Mouse (Mus musculus): ENCODE measurements around the gene Lrrc4. TPM values are rescaled to one million over a fixed set of nuclear protein-coding genes. Genes with fewer than 3 reads are reported as not detected.

The Lrrc4 gene
- polyA plus RNA-seq, 1 experiment from 2014 or later: 6.9 TPM

DNA sequence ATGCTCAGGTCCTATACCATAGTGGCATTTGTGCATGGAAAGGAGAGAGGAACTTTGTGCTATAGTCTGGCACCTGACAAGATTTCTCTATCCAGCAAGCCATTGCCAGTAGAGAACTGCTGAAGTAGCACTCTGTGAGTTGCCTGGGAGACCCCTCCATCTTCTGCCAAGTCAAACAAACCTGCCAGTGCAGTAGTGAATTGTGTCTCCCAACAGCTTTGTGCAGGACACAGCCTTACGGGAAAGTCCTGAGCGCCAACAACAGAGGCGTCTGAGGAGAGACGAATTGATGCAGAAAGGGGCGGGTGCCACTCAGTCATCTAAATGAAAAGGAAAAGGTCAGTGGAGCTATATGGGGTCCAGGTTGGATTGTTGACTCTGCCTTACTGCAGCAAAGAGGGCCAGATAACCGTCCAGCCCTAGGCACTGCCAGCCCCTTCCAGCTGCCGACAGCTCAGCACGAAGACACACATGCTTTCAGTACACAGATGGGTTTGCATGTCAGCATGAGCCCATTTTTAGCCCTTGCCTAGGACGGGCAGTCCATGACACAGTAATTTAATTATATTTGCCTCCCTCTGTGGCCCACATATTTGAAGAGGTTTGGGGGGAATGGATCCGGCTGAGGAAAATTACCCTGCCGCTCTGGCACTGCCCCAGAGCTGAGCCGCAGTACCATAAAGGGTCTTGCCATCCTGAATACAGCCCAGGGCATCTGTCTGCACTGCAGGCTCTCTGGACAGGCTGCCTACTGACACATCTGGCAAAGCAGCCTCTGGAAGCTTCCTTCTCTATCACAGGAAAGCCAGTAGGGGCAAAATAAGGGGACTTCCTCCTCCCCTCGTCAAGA is 11.8 kb downstream of the Lrrc4 start:
- no peak overlapping the region for H3K4me2 ChIP-seq (replicated peaks)
- 51% methylated on average over 13 of the region's 13 CpGs for WGBS
- peak; percentile 57 for ATAC-seq (ENCODE audit: low FRiP score, low read depth)
- peaks cover 15% of the 10 kb centered on the region for H3K4me1 ChIP-seq
- no peaks in the 10 kb centered on the region for H3K9me3 ChIP-seq
- no peak overlapping the region for H3K9ac ChIP-seq
- H3K27me3 ChIP-seq (replicated peaks): no peaks in the 10 kb centered on the region
- H3K27ac ChIP-seq: no peak overlapping the region
- H3K36me3 ChIP-seq: peaks cover 50% of the 10 kb centered on the region
- no peak overlapping the region for H3K4me3 ChIP-seq

DNA sequence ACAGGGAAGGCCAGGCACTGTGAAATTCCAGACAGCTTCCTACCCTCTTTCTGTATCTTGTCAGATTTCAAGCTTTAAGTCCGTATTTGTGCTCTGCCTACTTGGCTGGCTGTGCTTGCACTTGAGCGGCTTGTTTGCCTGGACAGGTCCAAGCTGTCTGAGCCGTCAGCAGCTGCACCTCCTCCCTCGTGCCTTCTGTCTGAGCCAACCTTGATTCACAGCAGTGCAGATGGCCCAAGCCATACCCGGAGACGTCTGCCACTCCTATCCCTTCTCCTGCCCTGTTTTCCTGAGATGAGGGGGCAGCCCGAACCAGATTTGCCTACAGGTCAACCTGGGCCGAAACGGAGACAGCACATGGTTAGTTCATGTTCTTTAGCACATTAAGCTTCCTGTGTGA is 14.5 kb downstream of the Lrrc4 start:
- Histone ChIP-seq H3K27ac (no peak overlapping the region), H3K36me3 (peaks cover 46% of the 10 kb centered on the region), H3K27me3 (replicated peaks) (no peaks in the 10 kb centered on the region), H3K4me2 (replicated peaks) (no peak overlapping the region), H3K9me3 (no peaks in the 10 kb centered on the region), H3K4me3 (no peak overlapping the region), H3K9ac (0 out of 2 replicates have a peak overlapping the region, but pooled peaks have one; percentile 9), H3K4me1 (peaks cover 23% of the 10 kb centered on the region)
- whole genome bisulfite sequencing: 75% methylated on average over 9 of the region's 9 CpGs
- ATAC-seq (ENCODE audit: low FRiP score, low read depth): no peak

DNA sequence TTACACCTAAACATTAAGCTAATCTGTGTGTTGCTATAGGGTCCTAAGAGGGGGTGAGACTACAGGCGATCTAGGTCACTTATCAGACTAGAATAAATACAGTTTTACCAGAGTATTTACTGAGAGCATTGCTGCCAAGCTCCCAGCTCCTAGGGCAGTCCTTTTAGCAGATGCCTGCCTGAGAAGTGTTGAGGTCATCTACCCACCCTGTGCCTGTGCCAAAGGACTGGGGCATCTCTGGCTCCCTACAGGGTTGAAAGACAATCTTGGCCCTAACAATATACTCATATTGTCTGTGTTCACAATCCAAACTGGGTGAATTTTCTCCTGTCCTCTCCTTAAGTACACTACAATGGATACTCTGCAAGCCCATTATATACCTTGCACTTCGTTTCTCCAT is 16.7 kb downstream of the Lrrc4 start:
- H3K4me1 ChIP-seq: peaks cover 17% of the 10 kb centered on the region
- peaks cover 56% of the 10 kb centered on the region for H3K36me3 ChIP-seq
- H3K27ac ChIP-seq: no peak overlapping the region
- no peak overlapping the region for H3K4me2 ChIP-seq (replicated peaks)
- H3K9me3 ChIP-seq: no peaks in the 10 kb centered on the region
- H3K27me3 ChIP-seq (replicated peaks): no peaks in the 10 kb centered on the region
- no peak overlapping the region for H3K4me3 ChIP-seq
- WGBS: 79% methylated on average over 2 of the region's 2 CpGs
- no peak for ATAC-seq (ENCODE audit: low FRiP score, low read depth)
- no peak overlapping the region for H3K9ac ChIP-seq

DNA sequence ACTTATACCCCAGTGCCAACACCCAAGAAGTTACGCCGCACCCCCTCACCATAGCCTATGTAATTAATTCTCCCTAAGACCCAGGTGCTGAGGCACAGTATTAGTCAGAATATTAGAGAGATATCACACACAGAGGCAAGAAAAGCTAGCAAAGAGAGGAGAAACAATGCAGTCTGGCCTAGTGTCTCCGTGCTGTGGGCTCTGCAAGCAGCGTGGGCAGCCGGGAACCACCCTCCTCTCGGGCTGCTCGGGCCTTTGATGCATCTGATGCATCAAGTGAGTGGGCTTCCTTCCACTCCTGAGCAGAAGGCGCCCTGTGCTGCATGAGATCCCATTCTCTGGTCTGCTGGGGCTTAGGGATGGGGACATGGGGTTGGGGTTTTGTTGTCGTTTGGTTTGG is 18.5 kb downstream of the Lrrc4 start:
- H3K9me3 ChIP-seq: no peaks in the 10 kb centered on the region
- H3K4me3 ChIP-seq: no peak overlapping the region
- 88% methylated on average over 9 of the region's 9 CpGs for WGBS
- no peak overlapping the region for H3K27ac ChIP-seq
- H3K36me3 ChIP-seq: peaks cover 41% of the 10 kb centered on the region
- H3K27me3 ChIP-seq (replicated peaks): no peaks in the 10 kb centered on the region
- no peak for ATAC-seq (ENCODE audit: low FRiP score, low read depth)
- no peak overlapping the region for H3K9ac ChIP-seq
- H3K4me1 ChIP-seq: peaks cover 8% of the 10 kb centered on the region
- H3K4me2 ChIP-seq (replicated peaks): no peak overlapping the region

DNA sequence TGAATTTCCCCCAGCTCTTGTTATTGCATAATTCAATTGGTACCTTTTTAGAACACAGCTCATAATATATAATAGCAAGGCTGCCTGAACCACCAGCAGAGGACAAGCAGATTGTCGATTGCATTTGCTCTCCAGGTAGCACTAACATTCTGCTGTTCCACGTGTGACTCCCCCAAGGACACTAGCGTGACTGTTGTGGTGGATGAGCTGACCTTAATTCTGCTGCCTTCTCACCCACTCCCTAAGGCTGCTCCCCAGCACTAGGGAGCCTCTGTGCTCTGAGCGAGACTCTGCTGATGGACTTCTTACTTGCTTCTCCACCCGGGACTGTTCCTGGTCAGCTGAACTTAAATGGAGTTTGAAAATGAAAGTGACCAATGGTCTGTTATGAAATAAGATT is 26.8 kb downstream of the Lrrc4 start:
- Histone ChIP-seq H3K27ac (no peak overlapping the region), H3K9me3 (no peaks in the 10 kb centered on the region), H3K36me3 (peaks cover 5% of the 10 kb centered on the region; the same call in 1 of the 2 replicates), H3K4me3 (no peak overlapping the region), H3K9ac (no peak overlapping the region), H3K4me2 (replicated peaks) (no peak overlapping the region), H3K27me3 (replicated peaks) (no peaks in the 10 kb centered on the region), H3K4me1 (no peaks in the 10 kb centered on the region)
- no peak for ATAC-seq (ENCODE audit: low FRiP score, low read depth)
- WGBS: 88% methylated on average over 5 of the region's 5 CpGs

DNA sequence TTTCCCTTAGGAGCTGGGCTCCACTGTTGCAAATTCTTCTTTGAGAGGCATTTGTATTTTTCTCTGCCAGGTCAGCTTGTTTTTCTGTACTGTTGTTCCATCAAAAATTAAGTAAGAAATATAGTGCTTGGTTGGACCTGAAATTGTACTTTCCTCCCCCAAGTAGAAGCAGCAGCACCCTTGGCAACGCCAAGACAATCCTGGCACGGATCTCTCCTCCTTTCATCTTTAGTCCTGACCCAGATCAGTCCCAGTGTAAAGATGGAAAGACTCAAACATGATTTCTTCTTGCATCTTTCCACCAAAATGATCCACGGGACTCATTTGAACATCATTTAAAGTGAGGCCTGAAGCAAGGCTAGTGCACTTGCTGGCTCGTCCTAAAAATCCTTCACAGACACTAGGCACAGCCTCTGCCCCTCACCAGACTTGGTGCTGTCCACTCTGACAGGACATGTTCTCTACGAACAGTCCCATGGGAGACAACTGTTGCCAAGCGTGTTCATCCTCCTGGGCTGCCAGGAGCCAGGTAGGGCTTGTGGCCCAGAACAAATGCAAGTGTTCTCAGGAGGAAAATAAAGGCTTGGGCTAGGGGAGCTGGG is 27.8 kb downstream of the Lrrc4 start:
- WGBS: 89% methylated on average over 6 of the region's 6 CpGs
- no peak overlapping the region for H3K4me2 ChIP-seq (replicated peaks)
- H3K27me3 ChIP-seq (replicated peaks): no peaks in the 10 kb centered on the region
- no peaks in the 10 kb centered on the region for H3K4me1 ChIP-seq
- H3K4me3 ChIP-seq: no peak overlapping the region
- peaks cover 2% of the 10 kb centered on the region; the same call in 1 of the 2 replicates for H3K36me3 ChIP-seq
- H3K27ac ChIP-seq: no peak overlapping the region
- ATAC-seq (ENCODE audit: low FRiP score, low read depth): no peak
- no peaks in the 10 kb centered on the region for H3K9me3 ChIP-seq
- no peak overlapping the region for H3K9ac ChIP-seq

DNA sequence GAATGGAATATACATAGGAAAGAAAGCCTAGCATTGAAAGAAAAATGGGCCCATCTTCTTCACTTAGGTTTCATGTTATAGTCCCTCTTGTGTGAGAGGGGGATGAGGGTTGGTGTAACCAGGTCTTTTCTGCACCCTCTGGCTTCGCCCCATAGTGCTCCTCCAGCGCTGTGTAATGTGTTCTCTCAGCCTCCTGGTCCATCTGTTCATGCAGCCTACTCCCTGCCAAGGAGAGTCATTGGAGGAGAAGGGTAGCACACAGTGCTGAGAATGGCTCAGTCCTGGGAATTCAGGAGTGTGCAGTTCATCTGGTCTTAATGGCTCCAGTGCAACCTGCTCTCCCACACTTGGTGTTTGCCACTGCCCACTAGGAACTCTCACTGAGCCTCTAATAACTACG is 30.6 kb downstream of the Lrrc4 start:
- H3K4me1 ChIP-seq: peaks cover 3% of the 10 kb centered on the region; the same call in 1 of the 2 replicates
- H3K36me3 ChIP-seq: no peaks in the 10 kb centered on the region
- H3K9me3 ChIP-seq: no peaks in the 10 kb centered on the region
- 89% methylated on average over 3 of the region's 3 CpGs for WGBS
- H3K4me3 ChIP-seq: no peak overlapping the region
- H3K27ac ChIP-seq: no peak overlapping the region
- no peak overlapping the region for H3K4me2 ChIP-seq (replicated peaks)
- no peaks in the 10 kb centered on the region for H3K27me3 ChIP-seq (replicated peaks)
- no peak overlapping the region for H3K9ac ChIP-seq
- no peak for ATAC-seq (ENCODE audit: low FRiP score, low read depth)

DNA sequence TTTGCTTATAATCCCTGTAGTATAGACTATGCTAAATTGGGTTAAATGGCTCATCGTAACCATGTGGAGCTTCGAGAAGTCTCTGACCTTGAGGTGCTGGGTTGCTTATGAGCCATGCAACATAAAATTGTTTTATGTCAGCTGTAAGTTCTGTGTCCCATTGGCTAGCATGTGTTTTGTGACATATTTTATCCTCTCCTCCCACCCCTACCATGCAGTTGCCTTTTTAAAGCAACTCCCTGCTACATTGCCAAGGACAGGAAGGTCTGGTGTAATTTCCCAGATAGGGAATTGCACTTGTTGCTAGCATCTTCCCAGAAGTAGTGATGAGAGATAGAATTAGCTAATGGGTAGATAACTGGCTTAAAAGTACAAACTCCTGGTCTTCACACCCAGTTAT is 31.7 kb downstream of the Lrrc4 start:
- H3K4me1 ChIP-seq: peaks cover 12% of the 10 kb centered on the region
- H3K36me3 ChIP-seq: no peaks in the 10 kb centered on the region
- no peak for ATAC-seq (ENCODE audit: low FRiP score, low read depth)
- no peak overlapping the region for H3K9ac ChIP-seq
- H3K27ac ChIP-seq: no peak overlapping the region
- H3K4me2 ChIP-seq (replicated peaks): no peak overlapping the region
- WGBS: 93% methylated on average over 2 of the region's 2 CpGs
- H3K9me3 ChIP-seq: no peaks in the 10 kb centered on the region
- H3K27me3 ChIP-seq (replicated peaks): no peaks in the 10 kb centered on the region
- H3K4me3 ChIP-seq: no peak overlapping the region

DNA sequence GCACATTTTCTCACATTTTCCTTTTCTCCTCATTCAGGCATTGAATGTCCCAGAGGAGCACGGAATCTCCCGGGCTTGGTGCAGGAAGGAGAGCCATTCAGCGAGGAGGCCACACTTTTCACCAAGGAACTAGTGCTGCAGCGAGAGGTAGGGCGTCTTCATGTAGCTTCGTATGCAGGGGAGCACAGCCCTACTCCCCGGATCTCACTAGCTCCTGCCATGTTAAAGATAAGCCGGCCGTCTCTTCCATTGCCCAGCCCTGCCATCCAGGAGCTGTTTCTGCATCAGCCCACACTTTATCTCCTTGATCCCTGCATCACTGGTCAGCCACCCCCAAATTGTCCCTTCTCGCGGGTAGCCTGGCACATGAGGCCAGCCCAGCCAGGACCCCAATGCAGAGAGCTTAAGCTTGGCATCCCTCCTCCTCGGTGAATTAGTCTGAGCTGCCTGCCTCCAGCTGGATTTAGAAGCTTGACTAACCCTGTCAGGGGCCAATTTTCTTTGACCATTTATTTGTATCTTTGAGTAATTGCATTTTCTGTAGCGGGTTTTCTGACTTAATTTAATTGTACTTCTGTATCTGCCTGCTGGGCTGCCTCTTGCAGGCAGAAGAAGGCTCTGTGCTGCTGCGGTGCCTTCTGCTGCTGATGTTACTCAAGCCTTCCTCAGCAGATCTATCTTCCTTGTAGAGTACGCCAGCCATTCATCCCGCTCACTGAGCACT is 35.6 kb downstream of the Lrrc4 start:
- 83% methylated on average over 16 of the region's 16 CpGs for WGBS
- no peak overlapping the region for H3K9ac ChIP-seq
- peak; percentile 35 for ATAC-seq (ENCODE audit: low FRiP score, low read depth)
- H3K4me3 ChIP-seq: no peak overlapping the region
- no peaks in the 10 kb centered on the region for H3K36me3 ChIP-seq
- no peaks in the 10 kb centered on the region for H3K27me3 ChIP-seq (replicated peaks)
- peak overlapping the region; percentile 13; the same call in 1 of the 2 replicates for H3K4me2 ChIP-seq (replicated peaks)
- no peaks in the 10 kb centered on the region for H3K9me3 ChIP-seq
- H3K27ac ChIP-seq: no peak overlapping the region
- peaks cover 15% of the 10 kb centered on the region for H3K4me1 ChIP-seq

DNA sequence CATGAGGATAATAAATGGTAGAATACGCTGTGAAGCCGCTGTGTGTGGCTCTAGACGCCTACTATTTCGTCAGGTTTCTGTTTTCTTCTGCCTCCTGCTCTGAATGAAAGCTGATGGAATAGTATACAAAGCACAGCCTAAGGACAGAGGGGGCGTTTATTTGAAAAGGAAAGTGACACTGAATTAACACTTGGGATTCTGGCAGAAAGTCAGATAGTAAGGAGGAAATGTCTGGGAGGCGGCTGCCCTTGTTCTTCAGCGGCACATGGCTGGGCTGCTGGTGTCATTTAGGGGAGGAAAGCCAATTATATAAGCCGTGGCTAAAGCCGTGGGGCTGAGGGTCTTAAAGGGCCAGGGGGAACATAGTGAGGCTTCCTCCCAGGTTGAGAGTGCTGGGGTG is 36.2 kb downstream of the Lrrc4 start:
- Histone ChIP-seq H3K27me3 (replicated peaks) (no peaks in the 10 kb centered on the region), H3K4me1 (peaks cover 17% of the 10 kb centered on the region), H3K4me3 (no peak overlapping the region), H3K9me3 (no peaks in the 10 kb centered on the region), H3K36me3 (no peaks in the 10 kb centered on the region), H3K4me2 (replicated peaks) (peak overlapping the region; percentile 13; the same call in 1 of the 2 replicates), H3K9ac (no peak overlapping the region), H3K27ac (no peak overlapping the region)
- 17% methylated on average over 9 of the region's 9 CpGs for WGBS
- peak; percentile 57 for ATAC-seq (ENCODE audit: low FRiP score, low read depth)

DNA sequence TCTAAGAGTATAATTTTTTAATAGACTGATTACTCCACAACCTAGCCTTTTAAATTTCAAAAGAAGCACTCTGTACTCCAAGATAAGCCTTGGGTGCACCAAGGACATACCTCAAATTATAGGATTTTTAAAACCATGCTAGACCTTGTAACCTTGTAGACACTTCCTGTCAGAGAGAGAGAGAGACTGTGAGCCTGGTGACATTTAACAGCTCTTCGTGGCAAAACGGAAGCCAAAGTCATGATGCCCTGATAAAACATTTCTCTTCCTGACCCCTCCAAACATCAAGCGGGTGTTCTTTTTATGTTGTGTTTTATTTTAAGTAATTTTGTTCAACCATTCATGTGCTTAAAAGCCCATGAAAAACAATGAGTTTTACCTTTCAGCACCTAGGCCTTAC is 39.7 kb downstream of the Lrrc4 start:
- Histone ChIP-seq H3K4me2 (replicated peaks) (no peak overlapping the region), H3K36me3 (no peaks in the 10 kb centered on the region), H3K9ac (no peak overlapping the region), H3K4me1 (peaks cover 20% of the 10 kb centered on the region), H3K27me3 (replicated peaks) (no peaks in the 10 kb centered on the region), H3K9me3 (no peaks in the 10 kb centered on the region), H3K27ac (no peak overlapping the region), H3K4me3 (no peak overlapping the region)
- no peak for ATAC-seq (ENCODE audit: low FRiP score, low read depth)
- WGBS: 83% methylated on average over 3 of the region's 3 CpGs

DNA sequence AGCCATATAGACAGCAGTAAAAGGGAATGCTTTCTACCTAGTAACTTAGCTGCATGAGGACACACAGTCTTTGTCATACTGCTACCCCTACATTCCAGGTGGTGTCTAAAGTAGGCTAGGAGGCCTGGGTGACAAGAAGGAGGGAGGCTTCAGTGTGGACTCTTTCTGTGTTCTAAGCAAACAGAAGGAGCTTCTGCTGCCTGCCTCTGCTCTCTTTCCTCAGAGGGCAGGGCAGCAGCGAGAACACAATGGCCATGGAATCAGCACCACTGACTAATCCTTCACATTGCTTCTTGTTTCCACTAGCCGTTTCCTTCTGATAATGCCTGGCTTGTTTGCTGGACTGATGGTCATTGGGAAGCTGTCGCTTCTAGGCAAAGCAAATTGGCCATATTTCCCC is 40.4 kb downstream of the Lrrc4 start:
- 50% methylated on average over 3 of the region's 3 CpGs for WGBS
- Histone ChIP-seq H3K36me3 (no peaks in the 10 kb centered on the region), H3K27me3 (replicated peaks) (no peaks in the 10 kb centered on the region), H3K27ac (no peak overlapping the region), H3K9me3 (no peaks in the 10 kb centered on the region), H3K4me3 (no peak overlapping the region), H3K9ac (no peak overlapping the region), H3K4me2 (replicated peaks) (no peak overlapping the region), H3K4me1 (peaks cover 17% of the 10 kb centered on the region)
- no peak for ATAC-seq (ENCODE audit: low FRiP score, low read depth)
